ENCODE assay signal across 27 mouse cellular contexts in the genomic region with DNA sequence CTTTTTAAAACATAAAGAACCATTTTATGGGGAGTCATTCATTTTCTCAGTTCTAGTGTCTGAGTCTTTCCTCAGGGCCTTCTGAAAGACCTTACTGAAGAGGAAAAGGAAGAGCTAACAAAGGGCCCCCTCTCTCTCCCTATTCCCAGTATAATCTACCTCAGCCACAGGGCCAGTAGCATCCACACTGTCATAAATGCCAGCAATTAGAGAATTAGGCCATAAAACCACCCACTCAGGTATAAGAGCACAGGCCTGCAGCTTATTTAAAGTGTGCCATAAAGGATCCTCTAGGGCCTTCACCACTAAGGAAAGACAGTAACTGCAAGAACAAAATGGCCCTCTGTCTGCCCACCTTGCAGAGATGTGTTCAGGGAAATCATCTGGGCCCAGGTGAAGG. TPM values are rescaled to one million over a fixed set of nuclear protein-coding genes. Genes with fewer than 3 reads are reported as not detected.
DNase-seq lines count a peak whose midpoint lies in the region; ATAC-seq and TF ChIP-seq lines count a peak whose summit lies in the region.
"Had no signal": no experiment of that assay in that cellular context is flagged by ENCODE, and none has a peak within 500 bp of the region (broad histone marks: within the 10 kb centered on the region; RNA-seq: fewer than 3 reads in every experiment).

No protein-coding gene starts in this region.

- intact Hi-C loops in left cerebral cortex, adult 2 months (cut with DNase I), result no loop called here

- no peak overlapping the region for H3K27ac ChIP-seq in hindbrain, postnatal 0 days
- H3K27ac ChIP-seq in hindbrain, embryonic 12.5 days, result no peak overlapping the region
- no peak overlapping the region for H3K27ac ChIP-seq in midbrain, embryonic 12.5 days (replicated peaks)
- H3K27ac ChIP-seq in midbrain, postnatal 0 days (ENCODE audit: low read depth, low read length), result no peak overlapping the region
- H3K27ac ChIP-seq in intestine, embryonic 16.5 days (ENCODE audit: low read length), result no peak overlapping the region; the same call in 1 of the 2 replicates
- H3K27ac ChIP-seq in left cerebral cortex, adult 2 months, result no peak overlapping the region
- H3K27ac ChIP-seq: forebrain, embryonic 13.5 days; liver, embryonic 13.5 days; midbrain, embryonic 15.5 days; neural tube, embryonic 12.5 days had no signal

- peak overlapping the region; percentile 28; the same call in 1 of the 2 replicates for H3K9ac ChIP-seq in hindbrain, postnatal 0 days (replicated peaks; ENCODE audit: low read length)
- no peak overlapping the region for H3K9ac ChIP-seq in hindbrain, embryonic 12.5 days
- H3K9ac ChIP-seq in midbrain, embryonic 12.5 days (replicated peaks), result 0 out of 2 replicates have a peak overlapping the region, but pooled peaks have one; percentile 24
- no peak overlapping the region for H3K9ac ChIP-seq in midbrain, postnatal 0 days (replicated peaks; ENCODE audit: low read length, poor library complexity, severe bottlenecking)
- H3K9ac ChIP-seq in intestine, embryonic 16.5 days (ENCODE audit: low read depth, low read length), result no peak overlapping the region
- H3K9ac ChIP-seq: forebrain, embryonic 13.5 days; liver, embryonic 13.5 days; midbrain, embryonic 15.5 days; neural tube, embryonic 12.5 days had no signal

- TF ChIP-seq CTCF in hindbrain, postnatal 0 days (IDR thresholded peaks at IDR 0.05; ENCODE audit: low read depth), result no peak
- TF ChIP-seq CTCF in midbrain, postnatal 0 days (IDR thresholded peaks at IDR 0.05), result no peak
- TF ChIP-seq CTCF in left cerebral cortex, adult 2 months (IDR thresholded peaks at IDR 0.05), result no peak

- ATAC-seq in hindbrain, postnatal 0 days, result no peak
- no peak for ATAC-seq in hindbrain, embryonic 12.5 days (ENCODE audit: low FRiP score)
- no peak for ATAC-seq in midbrain, embryonic 12.5 days (ENCODE audit: low FRiP score, low read depth)
- no peak for ATAC-seq in midbrain, postnatal 0 days (ENCODE audit: low FRiP score)
- peak; percentile 60 for ATAC-seq in intestine, embryonic 16.5 days
- ATAC-seq: forebrain, embryonic 13.5 days; lung, postnatal 0 days; midbrain, embryonic 15.5 days had no signal

- no peak overlapping the region for H3K4me2 ChIP-seq in hindbrain, postnatal 0 days (ENCODE audit: low read depth, low read length)
- no peak overlapping the region for H3K4me2 ChIP-seq in hindbrain, embryonic 12.5 days (replicated peaks)
- H3K4me2 ChIP-seq in midbrain, embryonic 12.5 days (replicated peaks), result no peak overlapping the region
- no peak overlapping the region for H3K4me2 ChIP-seq in midbrain, postnatal 0 days (ENCODE audit: low read depth, low read length, poor library complexity, severe bottlenecking)
- no peak overlapping the region for H3K4me2 ChIP-seq in intestine, embryonic 16.5 days (ENCODE audit: low read depth, low read length)
- H3K4me2 ChIP-seq: forebrain, embryonic 13.5 days; heart, embryonic 11.5 days; liver, embryonic 13.5 days; midbrain, embryonic 15.5 days; neural tube, embryonic 12.5 days had no signal

- H3K4me1 ChIP-seq in hindbrain, postnatal 0 days (ENCODE audit: insufficient read depth, low read length), result peaks cover 25% of the 10 kb centered on the region
- peaks cover 47% of the 10 kb centered on the region for H3K4me1 ChIP-seq in hindbrain, embryonic 12.5 days
- H3K4me1 ChIP-seq in midbrain, embryonic 12.5 days, result peaks cover 57% of the 10 kb centered on the region
- H3K4me1 ChIP-seq in midbrain, postnatal 0 days (ENCODE audit: insufficient read depth, low read length), result peaks cover 17% of the 10 kb centered on the region
- peaks cover 53% of the 10 kb centered on the region for H3K4me1 ChIP-seq in intestine, embryonic 16.5 days (ENCODE audit: control insufficient read depth, insufficient read depth, low read length)

- H3K9me3 ChIP-seq in hindbrain, postnatal 0 days (ENCODE audit: low read length), result no peaks in the 10 kb centered on the region
- H3K9me3 ChIP-seq in hindbrain, embryonic 12.5 days (replicated peaks), result no peaks in the 10 kb centered on the region
- no peaks in the 10 kb centered on the region for H3K9me3 ChIP-seq in midbrain, embryonic 12.5 days
- no peaks in the 10 kb centered on the region for H3K9me3 ChIP-seq in midbrain, postnatal 0 days (ENCODE audit: low read length)
- H3K9me3 ChIP-seq in intestine, embryonic 16.5 days (ENCODE audit: control insufficient read depth, low read length), result no peaks in the 10 kb centered on the region
- H3K9me3 ChIP-seq: forebrain, embryonic 13.5 days; liver, embryonic 13.5 days; midbrain, embryonic 15.5 days; neural tube, embryonic 12.5 days had no signal

- DNase-seq in hindbrain, postnatal 0 days (ENCODE audit: low spot score), result no peak
- no peak for DNase-seq in midbrain, postnatal 0 days (ENCODE audit: low spot score)
- DNase-seq in left cerebral cortex, adult 2 months (ENCODE audit: extremely low spot score in 1 of 2, low spot score in 2 of 2), result no peak
- DNase-seq in heart, adult 8-10 months (ENCODE audit: low spot score), result no peak
- DNase-seq: adrenal gland, postnatal 25 days; cerebellum, adult 18-20 months; cerebellum, postnatal 10 days; gastrocnemius, postnatal 14 days; heart, adult 11 months; heart, postnatal 36 days; kidney, adult 2 months; kidney, postnatal 10 days; layer of hippocampus, postnatal 36 days; liver, embryonic 13.5 days; lung, adult 18-20 months; lung, postnatal 4 days; retina, postnatal 1 day; right cerebral cortex, postnatal 14 days; thymus, postnatal 4 days had no signal

- H3K4me3 ChIP-seq in hindbrain, postnatal 0 days (ENCODE audit: low read length), result no peak overlapping the region
- H3K4me3 ChIP-seq in hindbrain, embryonic 12.5 days, result no peak overlapping the region
- H3K4me3 ChIP-seq in midbrain, embryonic 12.5 days, result no peak overlapping the region
- H3K4me3 ChIP-seq in midbrain, postnatal 0 days (ENCODE audit: low read depth, low read length), result no peak overlapping the region
- no peak overlapping the region for H3K4me3 ChIP-seq in intestine, embryonic 16.5 days (ENCODE audit: low read length)
- H3K4me3 ChIP-seq in left cerebral cortex, adult 2 months, result no peak overlapping the region
- H3K4me3 ChIP-seq: forebrain, embryonic 13.5 days; liver, embryonic 13.5 days; midbrain, embryonic 15.5 days; neural tube, embryonic 12.5 days had no signal

- H3K36me3 ChIP-seq in hindbrain, postnatal 0 days (ENCODE audit: insufficient read depth, low read length), result no peaks in the 10 kb centered on the region; the same call in 1 of the 2 replicates
- 0 out of 2 replicates have a peak, but pooled peaks cover 5% of the 10 kb centered on the region for H3K36me3 ChIP-seq in hindbrain, embryonic 12.5 days
- H3K36me3 ChIP-seq in midbrain, embryonic 12.5 days, result peaks cover 8% of the 10 kb centered on the region; the same call in 1 of the 2 replicates
- H3K36me3 ChIP-seq in midbrain, postnatal 0 days (ENCODE audit: insufficient read depth, low read length), result peaks cover 4% of the 10 kb centered on the region; the same call in 1 of the 2 replicates
- no peaks in the 10 kb centered on the region for H3K36me3 ChIP-seq in intestine, embryonic 16.5 days (ENCODE audit: control insufficient read depth, insufficient read depth, low read length)
- H3K36me3 ChIP-seq: neural tube, embryonic 12.5 days had no signal

- H3K27me3 ChIP-seq in hindbrain, postnatal 0 days (ENCODE audit: insufficient read depth, low read length), result no peaks in the 10 kb centered on the region
- no peaks in the 10 kb centered on the region for H3K27me3 ChIP-seq in hindbrain, embryonic 12.5 days
- H3K27me3 ChIP-seq in midbrain, embryonic 12.5 days, result no peaks in the 10 kb centered on the region
- H3K27me3 ChIP-seq in midbrain, postnatal 0 days (ENCODE audit: insufficient read depth, low read length), result no peaks in the 10 kb centered on the region
- H3K27me3 ChIP-seq in intestine, embryonic 16.5 days (replicated peaks; ENCODE audit: control insufficient read depth, insufficient read depth, low read length), result no peaks in the 10 kb centered on the region
- H3K27me3 ChIP-seq: forebrain, embryonic 13.5 days; liver, embryonic 13.5 days; midbrain, embryonic 15.5 days; neural tube, embryonic 12.5 days had no signal

RNA-seq across cellular contexts. Expression of gene Kmt2a, which starts 6.9 kb away (rescaled TPM):
- 18.7 and 20.6 TPM in 2 replicates for total RNA-seq in hindbrain, postnatal 0 days (2014; rRNA removed)
- polyA plus RNA-seq in hindbrain, postnatal 0 days (2015; fragmentation: Nextera tagmentation; extraction: Ambion mirVana), result 14.4 and 19.0 TPM in 2 replicates
- 29.5 and 33.2 TPM in 2 replicates for polyA plus RNA-seq in hindbrain, embryonic 12.5 days (2016; fragmentation: Nextera tagmentation; extraction: Ambion mirVana)
- 32.3 and 32.8 TPM in 2 replicates for polyA plus RNA-seq in midbrain, embryonic 12.5 days (2016; fragmentation: Nextera tagmentation; extraction: Ambion mirVana)
- 27.8 and 28.0 TPM in 2 replicates for total RNA-seq in midbrain, postnatal 0 days (2014; rRNA removed)
- 14.0 and 20.0 TPM in 2 replicates for polyA plus RNA-seq in midbrain, postnatal 0 days (2015; fragmentation: Nextera tagmentation; extraction: Ambion mirVana)
- 5.3 and 7.7 TPM in 2 replicates for polyA plus RNA-seq in intestine, embryonic 16.5 days (2015; fragmentation: Nextera tagmentation; extraction: Ambion mirVana)
- 10 to 100 TPM; 81.5 to 97.4 TPM for total RNA-seq in left cerebral cortex, adult 2 months (2021)
- total RNA-seq in heart, adult 8-10 months (2022), result 10 to 100 TPM; 22.2 to 33.6 (median 29.8) TPM

RNA-seq across cellular contexts. Expression of gene Atp5l, which starts 46.3 kb away (rescaled TPM):
- 217 and 223 TPM in 2 replicates for total RNA-seq in hindbrain, postnatal 0 days (2014; rRNA removed)
- polyA plus RNA-seq in hindbrain, postnatal 0 days (2015; fragmentation: Nextera tagmentation; extraction: Ambion mirVana), result 1,057 and 1,065 TPM in 2 replicates
- polyA plus RNA-seq in hindbrain, embryonic 12.5 days (2016; fragmentation: Nextera tagmentation; extraction: Ambion mirVana), result 489 and 578 TPM in 2 replicates
- 524 and 532 TPM in 2 replicates for polyA plus RNA-seq in midbrain, embryonic 12.5 days (2016; fragmentation: Nextera tagmentation; extraction: Ambion mirVana)
- 204 and 253 TPM in 2 replicates for total RNA-seq in midbrain, postnatal 0 days (2014; rRNA removed)
- polyA plus RNA-seq in midbrain, postnatal 0 days (2015; fragmentation: Nextera tagmentation; extraction: Ambion mirVana), result 870 and 874 TPM in 2 replicates
- polyA plus RNA-seq in intestine, embryonic 16.5 days (2015; fragmentation: Nextera tagmentation; extraction: Ambion mirVana), result 937 and 949 TPM in 2 replicates
- total RNA-seq in left cerebral cortex, adult 2 months (2021), result 100 to 1,000 TPM; 302 to 340 TPM
- 1,000 to 10,000 TPM; 1,427 to 1,918 (median 1,690) TPM for total RNA-seq in heart, adult 8-10 months (2022)

Comparison
In these comparisons a context has a peak if more than half of its experiments do, and no peak if none do; other contexts are left out.
1. H3K9ac ChIP-seq: peak in hindbrain, postnatal 0 days (single experiment) and midbrain, embryonic 12.5 days (single experiment); none in hindbrain, embryonic 12.5 days (single experiment), midbrain, postnatal 0 days (single experiment) and intestine, embryonic 16.5 days (single experiment).